Mouse (Mus musculus): Measurements from ENCODE around the gene Fpr1.
"Not testable (repeated sequence)": the region's sequence is repeated elsewhere in the genome, so short reads cannot be mapped to it uniquely, and the experiment has no call there.

Gene Fpr1

DNA sequence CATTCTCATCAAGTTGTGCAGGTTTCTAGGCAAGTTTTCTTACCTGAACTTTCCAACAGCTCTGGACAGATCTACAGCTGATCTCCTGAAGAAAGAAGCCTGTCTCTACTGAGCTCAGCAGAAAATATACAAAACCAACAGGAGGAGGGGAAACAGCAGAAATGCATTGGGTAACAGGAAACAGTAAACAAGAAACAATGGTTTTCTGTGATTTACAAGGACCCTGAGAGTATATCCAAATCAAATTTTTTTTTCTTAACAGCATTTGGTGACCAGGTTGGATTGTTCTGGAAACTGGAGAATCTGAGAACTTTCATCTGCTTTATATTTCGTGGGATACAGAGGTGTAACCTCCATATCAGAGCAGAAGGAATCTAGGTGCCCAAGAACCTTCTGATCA lies at the start of gene Fpr1:
Gene Fpr1, minus strand, starts transcription at position 101 of the 400 bp plus-strand sequence.
- no peak for DNase-seq (ENCODE audit: low read depth in 2 of 2, low spot score in 2 of 2)

DNA sequence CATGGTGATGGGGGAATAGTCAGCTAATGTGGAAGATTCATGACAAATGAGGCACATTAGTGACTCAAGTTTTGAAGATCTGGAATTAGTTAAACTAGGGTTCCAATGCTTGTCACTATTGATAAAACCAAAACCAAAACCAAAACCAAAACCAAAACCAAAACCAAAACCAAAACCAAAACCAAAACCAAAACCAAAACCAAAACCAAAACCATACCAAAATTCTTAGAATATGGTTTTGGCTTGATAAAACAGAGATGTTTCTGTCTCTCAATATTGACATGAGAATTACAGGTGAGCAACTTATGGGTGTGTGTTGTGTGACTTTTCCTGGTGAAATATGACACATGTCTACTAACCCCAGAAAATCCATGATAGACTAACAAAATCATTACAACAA lies 34.0 kb upstream of the Fpr1 start:
- DNase-seq (ENCODE audit: low read depth in 2 of 2, low spot score in 2 of 2): no peak

DNA sequence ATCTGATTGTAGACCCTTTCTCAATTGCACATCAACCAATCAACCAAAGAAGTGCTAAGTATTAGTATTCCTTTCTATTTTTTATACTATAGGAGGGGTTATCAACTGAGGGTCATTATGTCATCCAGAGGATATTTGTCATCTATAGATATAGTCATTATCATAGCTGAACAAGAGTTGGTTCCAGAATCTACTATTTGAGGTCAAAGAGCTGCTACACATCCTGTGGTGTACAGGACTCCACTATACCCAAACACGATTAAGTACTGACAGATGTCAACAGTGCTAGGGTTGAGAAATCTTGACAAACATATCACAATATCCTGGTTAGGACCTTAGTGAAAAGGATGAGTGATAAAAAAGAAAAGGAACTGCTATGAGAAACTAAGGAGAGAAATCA lies 33.6 kb upstream of the Fpr1 start:
- DNase-seq (ENCODE audit: low read depth in 2 of 2, low spot score in 2 of 2): no peak

DNA sequence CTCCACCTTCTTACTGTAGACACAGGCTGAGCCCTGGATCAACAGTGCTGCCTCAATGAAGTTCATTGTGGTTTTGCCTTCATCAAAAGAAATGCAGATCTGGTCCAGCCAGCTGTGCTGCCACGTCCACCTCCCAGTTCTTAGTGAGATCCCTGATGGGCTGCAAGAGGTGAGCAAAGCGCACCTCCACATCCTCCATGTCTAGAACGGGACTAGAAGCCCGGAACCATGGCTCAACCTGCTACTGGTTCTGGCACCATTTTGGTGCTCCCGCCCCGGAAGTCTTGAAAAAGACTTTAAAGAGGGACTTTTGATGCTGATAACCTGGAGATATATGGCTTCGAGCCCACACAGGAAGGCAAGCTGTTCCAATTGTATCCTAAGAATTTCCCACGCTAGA lies 28.9 kb upstream of the Fpr1 start:
- not testable (repeated sequence) for DNase-seq (ENCODE audit: low read depth in 2 of 2, low spot score in 2 of 2)

DNA sequence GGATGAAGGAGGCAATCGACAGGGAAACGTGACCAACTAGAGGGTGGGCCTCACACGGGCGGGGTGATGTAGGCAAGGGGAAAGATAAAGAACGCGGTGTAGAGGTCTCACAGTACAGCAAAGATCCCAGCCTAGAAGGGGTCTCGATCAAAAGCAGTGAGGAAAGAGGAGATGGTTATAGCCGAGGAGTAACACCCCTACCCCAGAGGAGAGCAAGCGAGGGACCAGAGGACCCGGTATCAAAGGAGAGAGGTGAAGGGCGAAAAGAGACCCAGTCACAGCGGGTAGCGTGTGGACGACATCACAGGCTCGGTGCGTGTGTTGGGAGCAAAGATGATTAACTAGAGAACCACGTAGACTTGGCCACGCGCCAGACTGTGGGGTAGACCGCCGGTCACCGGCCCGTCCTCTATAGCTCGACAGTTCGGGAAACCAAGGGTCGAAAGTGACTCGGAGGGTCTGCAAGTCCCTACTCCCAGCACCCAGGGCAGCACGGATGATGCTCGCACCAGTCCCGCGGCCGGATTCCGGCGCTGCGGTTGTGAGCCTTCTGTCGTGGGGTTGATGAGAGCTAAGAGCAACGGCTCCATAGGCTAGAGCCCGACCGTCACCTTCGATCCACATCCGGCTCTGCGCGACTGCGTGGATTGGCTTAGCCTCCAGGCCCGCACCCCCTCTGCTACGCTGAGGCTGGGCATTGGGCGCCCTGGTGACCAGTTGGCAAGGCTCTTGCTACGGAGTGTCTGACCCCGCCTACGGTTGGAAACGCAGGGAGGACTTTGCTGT lies 26.1 kb upstream of the Fpr1 start:
- DNase-seq (ENCODE audit: low read depth in 2 of 2, low spot score in 2 of 2): peak; percentile 11 to 35

DNA sequence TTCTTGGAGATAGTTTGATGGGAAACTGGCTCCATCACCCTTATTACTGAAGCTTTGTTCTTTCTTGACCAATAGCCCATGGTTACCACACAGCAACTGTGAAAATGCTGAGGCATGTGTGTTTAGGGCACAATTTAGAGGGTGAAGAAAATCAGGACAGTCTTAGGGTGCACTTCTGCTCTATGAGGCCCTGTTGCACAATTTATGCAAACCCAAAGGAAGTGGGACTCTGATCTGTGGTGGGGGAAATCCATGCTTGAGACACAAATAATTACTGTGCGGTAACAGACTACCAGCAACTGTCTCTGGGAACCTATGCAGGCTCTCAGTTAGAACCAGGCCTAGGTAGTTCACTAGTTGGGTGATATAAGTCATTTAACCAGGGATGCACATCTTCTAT lies 17.0 kb upstream of the Fpr1 start:
- DNase-seq (ENCODE audit: low read depth in 2 of 2, low spot score in 2 of 2): no peak

DNA sequence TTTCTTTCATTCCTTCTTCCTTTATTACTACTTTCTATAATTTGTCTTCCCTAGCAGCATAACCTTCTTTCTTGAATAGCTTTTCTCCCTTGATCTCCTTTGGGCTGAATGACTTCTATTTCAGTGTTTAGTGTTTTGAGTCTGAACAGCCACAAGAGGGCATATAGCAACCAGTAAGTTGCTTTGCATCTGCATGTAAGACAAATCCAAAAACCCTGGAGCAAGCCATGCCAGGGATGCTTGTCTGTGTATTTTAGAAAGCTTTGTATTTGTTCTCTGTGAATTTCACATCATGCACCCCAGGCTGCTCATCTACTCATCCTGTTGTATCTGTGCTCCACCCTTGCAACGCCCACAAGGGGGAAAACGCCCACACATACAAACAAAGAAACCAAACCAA lies 15.5 kb upstream of the Fpr1 start:
- DNase-seq (ENCODE audit: low read depth in 2 of 2, low spot score in 2 of 2): no peak

DNA sequence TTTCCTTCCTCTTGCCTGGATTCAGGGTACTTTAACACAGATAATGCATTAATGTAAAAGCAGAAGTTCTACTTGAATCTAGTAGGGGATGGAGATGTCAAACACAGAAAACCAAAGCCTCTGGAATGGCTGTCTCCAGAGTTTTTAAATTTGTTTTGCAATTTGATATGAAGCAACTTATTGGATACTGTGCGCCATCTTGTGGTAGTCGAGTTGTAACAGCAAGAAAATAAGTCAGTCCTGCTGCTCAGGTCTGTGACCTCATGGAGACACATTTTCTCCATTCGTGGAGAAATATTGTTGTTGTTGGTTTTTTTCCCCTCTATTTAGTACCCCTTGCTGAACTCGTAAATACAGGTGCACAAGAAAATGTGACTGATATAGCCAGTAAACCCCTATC lies 12.3 kb upstream of the Fpr1 start:
- peak in 1 of 2 experiments; percentile 41 for DNase-seq (ENCODE audit: low read depth in 2 of 2, low spot score in 2 of 2)

DNA sequence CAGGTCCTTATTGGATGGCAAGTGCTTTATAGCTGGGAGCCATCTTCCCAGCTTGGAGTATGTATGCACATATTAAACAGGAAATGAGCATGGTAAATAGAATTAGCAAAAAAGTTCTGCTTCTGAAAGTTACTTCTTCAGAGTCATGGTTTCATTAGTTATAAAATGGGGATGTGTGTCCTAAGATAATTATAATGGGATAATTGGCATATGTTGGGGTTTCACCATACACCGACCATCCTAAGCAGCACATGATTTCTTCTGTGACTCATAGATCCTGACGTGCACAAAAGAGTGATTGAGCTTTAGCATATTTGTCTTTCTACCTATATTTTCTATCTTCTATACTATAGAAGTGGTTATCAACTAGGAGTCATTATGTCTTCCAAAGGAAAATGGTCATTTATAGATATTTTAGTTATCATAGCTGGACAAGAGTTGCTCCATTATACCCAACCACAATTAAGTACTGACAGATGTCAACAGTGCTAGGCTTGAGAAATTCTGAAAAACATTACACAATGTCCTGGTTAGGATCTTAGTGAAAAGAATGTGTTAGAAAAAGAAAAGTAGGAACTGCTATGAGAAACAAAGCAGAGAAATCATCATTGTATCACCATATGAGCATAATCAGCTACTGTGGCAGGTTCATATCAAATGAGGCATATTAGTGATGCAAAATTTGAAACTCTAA lies 6.1 kb upstream of the Fpr1 start:
- DNase-seq (ENCODE audit: low read depth in 2 of 2, low spot score in 2 of 2): no peak

DNA sequence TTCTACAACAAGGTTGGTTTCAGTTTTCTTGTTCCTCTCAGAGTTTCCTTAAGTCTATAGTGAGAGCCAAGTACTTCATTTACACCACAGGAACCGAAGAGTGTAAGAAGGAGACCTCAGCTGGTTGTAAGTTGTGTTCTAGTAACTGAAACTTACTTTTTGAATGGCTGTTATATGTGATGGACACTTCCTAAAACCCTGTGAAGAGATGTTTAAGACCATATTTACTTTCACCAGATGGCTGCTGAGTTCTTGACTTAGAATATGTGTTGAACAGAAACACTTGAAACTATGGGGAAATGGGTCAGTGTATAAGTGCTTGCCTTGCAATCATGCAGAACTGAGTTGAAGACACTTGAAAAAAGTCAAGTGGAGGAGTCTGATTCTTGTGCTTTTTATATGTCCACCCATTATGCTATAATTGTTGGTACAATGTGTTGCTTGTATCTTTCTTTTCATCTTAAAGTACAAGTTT lies 4.1 kb upstream of the Fpr1 start, which contains the start of the genes Fpr2 and Fpr3:
Gene Fpr2, plus strand, starts transcription at position 51 of the 475 bp plus-strand sequence.
Gene Fpr3, plus strand, starts transcription at position 79 of the 475 bp plus-strand sequence.
- no peak for DNase-seq (ENCODE audit: low read depth in 2 of 2, low spot score in 2 of 2)

DNA sequence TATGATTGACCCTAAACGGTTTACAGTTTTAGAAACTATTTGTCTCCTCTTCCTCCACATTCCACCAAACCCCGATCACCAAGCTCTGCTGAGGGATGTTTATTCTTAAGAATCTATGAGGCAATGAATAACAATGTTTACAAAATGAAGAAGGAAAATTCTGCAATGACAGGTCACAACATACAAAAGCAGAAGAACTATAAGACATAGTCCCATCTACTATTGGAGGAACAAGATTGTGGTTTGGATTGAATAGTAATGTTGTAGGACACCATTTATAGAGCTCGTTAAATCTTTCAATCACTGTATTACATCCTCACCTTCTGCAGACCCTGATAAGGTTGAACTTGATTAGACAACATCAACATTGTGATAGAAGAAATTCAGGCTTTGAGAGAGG lies 1.1 kb downstream of the Fpr1 start:
- DNase-seq (ENCODE audit: low read depth in 2 of 2, low spot score in 2 of 2): no peak

DNA sequence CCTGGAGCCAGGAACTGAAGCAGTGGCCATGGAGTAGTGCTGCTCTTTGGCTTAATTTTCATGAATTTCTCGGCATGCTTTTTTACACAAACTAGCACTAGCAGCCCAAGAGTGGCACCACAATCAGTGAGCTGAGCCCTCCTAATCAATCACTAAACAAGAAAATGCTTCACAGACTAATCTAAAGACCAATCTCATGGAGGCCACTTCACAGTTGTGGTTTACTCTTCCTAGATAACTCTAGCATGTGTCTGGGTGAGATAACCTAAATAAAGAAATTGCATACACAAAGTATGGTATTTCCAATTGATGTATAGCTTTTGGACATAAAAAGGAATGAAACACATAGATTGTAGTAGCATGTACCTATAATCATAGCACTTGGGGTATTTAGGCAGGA lies 4.4 kb downstream of the Fpr1 start:
- DNase-seq (ENCODE audit: low read depth in 2 of 2, low spot score in 2 of 2): no peak

DNA sequence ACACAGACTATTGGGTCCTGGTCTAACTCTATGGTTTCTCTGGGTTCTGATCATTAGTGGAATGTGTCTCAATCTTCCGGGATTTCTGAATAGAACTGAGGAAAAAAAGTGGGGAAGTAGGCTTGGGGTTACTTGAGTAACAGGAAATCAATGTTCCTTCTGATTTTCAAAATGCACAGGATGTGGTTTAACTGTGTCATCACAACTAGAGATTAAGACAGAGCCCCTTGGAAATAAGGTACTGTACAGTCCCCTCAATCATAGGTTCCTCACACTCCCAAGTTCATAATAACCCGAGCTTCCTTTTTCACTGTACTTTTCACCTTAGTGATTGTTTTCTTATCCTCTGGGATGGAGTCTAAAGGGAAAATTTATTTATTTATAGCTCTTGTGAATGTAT lies 12.0 kb downstream of the Fpr1 start:
- no peak for DNase-seq (ENCODE audit: low read depth in 2 of 2, low spot score in 2 of 2)

DNA sequence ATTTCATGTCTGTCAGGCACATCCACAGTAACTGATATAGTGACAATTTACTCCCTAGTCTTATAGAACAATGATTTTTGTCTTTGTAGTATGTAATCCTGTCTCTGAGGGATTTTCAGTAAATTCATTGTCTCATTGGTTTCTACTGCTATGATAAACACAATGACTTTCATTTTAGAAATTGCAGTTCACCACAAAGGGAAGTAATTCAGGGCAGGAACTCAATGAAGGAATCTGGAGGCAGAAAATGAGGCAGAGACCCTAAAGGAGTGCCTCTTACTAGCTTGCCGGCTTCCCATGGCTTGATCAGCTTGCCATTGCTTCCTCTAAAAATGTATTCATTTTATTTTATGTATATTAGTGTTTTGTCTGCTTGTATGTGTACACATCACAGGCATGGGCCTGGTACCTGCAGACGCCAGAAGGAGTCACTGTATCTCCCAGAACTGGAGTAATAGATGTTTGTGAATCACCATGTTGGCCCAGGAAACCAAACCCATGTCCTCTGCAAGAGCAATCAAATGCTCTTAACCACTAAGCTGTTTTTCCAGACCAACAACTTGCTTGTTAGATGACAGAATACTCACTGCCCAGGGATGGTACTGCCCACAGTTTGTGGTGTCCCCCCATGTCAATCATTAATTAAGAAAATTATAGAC lies 12.7 kb downstream of the Fpr1 start:
- DNase-seq (ENCODE audit: low read depth in 2 of 2, low spot score in 2 of 2): no peak

DNA sequence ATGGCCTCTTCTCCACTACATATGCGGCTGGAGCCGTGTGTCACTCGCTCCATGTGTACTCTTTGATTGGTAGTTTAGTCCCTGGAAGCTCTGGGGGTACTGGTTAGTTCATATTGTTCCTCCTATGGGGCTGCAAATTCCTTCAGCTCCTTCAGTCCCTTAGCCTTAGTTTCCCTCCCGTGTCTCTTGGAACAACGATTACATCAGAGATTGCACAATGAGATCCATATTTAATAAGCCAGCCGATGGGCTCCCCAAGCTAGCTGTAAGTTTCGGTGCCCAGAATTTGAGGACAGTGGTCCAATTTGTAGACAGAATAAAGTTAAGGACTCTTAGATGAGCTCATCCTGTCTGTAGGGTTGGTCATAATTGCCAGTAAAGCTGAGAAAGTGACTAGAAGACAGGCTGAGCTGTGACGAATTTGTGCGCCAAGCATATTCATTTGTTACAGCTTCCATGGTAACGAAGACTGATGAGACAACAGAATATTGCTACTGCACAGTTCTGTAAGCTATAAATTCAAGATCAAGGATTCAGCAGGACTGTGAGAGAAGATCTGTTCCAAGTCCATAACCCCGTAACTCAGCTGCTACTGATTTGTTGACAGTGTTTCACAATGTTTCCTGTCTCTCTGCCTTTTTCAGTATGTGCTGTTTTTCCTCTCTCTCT lies 16.8 kb downstream of the Fpr1 start:
- no peak for DNase-seq (ENCODE audit: low read depth in 2 of 2, low spot score in 2 of 2)

DNA sequence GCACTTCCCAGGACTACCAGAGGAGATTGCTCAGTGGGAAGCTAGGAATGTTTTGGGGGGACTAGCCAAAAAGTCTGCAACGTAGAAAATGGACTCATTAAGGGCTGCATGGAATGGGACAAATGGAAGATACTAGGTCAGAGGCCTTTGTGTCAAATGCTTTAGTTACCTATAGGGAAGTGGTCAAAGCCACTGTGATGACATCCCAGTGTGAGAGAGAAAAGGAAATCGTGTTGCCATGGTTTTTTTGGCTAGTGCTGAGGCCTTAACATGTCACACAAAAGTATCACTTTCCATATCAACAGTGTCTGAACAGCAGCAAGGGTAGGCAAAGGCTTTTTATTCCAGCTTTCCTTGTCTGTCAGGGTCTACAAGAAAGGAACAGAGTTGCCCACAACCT lies 18.6 kb downstream of the Fpr1 start:
- no peak for DNase-seq (ENCODE audit: low read depth in 2 of 2, low spot score in 2 of 2)

DNA sequence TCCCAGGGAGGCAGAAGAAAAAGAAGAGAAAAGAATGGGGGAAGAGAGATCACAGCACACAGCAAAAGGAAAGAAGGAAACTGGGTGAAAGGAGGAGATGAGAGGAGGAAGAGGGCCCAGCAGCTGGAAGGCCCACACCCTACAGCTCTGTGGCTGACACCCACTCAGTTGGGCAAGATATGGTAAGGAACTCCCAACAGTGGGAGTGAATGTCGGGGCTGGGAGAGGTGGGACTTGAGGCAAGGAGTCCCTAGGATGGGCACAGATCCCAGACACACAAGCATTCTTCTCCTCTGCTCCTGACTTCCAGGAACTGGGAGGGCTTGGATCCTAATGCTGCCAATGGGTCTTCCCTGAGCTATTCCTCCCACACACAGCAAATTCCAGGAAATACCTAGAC lies 21.4 kb downstream of the Fpr1 start:
- no peak for DNase-seq (ENCODE audit: low read depth in 2 of 2, low spot score in 2 of 2)

DNA sequence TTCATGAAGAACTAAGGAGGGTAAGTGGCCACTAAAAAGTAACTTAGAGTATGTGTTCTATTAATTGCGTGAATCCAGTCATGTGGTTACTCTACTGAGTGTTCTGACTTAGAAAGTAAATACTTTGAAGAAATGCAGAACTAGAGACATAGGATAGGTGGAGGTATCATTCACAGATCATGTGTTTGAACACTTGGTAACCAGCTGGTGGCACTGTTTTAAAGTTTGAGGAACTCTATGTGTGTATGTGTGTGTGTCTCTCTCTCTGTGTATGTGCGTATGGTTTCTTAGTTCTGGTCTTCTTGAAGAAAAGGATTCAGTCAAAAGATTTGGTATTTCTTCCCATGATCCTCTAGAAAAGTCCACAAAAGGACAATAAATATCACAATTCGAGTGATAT lies 23.6 kb downstream of the Fpr1 start:
- no peak for DNase-seq (ENCODE audit: low read depth in 2 of 2, low spot score in 2 of 2)

DNA sequence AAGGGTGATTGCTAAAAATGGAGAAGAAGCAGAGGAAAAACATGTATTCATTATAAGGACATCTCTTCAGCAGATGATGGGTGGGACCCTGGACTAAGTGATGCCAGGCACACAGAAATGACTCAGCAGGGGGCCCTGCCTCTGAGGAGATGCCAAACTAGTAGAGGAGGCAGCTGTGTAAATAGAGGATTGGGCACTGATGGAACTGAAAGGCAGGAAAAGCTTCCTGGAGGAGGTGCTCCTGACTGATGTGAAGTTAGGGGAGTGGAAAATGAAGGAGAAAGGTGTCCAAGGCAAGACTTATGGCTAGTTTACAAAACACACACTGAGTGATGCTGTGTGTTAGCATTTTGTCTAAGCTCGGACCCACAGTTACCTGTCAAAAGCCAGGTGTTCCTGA lies 26.3 kb downstream of the Fpr1 start:
- no peak for DNase-seq (ENCODE audit: low read depth in 2 of 2, low spot score in 2 of 2)

DNA sequence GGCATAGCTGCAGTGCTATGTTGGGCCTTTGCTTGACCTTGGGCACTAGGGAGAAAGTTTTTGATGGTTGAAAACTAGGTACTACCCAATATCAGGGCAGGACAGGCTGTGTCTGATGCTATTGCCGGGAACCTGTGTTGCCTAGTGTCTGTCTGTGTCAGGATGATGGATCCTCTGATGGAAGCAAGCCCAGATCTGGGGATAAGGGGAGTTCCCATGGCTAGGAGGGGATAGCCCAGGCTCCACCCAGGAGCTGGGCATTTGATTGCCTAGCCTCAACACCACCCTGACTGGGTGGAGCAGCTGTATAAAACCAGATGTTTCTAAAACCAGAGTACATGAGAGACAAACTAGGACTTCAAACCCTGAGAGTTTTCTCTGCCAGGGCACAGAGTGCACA lies 27.1 kb downstream of the Fpr1 start:
- DNase-seq (ENCODE audit: low read depth in 2 of 2, low spot score in 2 of 2): no peak

DNA sequence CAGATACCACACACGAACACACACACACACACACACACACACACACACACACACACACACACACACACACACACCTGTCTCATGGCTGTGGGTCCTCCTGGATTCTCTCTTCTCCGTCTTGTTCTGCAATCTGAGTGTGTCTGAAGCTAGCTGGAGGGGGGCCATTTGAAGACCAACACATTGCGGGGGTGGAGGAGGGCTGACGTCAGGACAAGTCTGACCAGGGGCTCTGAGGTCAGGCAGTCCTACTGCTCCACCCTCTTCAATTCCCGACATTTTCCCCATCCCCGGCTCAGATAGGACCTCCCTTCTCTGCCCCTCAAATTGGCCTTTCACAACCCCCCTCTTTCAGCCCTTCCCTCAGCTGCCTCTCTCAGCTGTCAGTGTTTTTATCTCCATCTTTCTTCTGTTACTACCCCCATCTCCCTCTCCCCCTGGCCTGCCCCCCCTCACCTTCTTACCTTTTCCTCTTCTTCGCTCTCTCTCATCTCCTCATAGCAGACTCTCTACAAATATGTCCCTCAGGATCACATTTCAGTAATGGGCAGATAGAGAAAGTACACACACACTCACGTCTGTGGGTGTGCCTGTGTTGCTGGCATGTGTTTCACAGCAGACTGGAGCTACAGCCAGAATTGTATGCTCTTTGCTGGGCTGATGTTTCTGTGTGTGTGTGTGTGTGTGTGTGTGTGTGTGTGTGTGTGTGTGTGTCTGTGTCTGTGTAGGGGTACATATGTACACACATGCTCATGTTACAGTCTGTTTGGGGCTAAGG lies 28.5 kb downstream of the Fpr1 start, which contains the start of gene Has1:
Gene Has1, minus strand, starts transcription at position 142 of the 775 bp plus-strand sequence.
- DNase-seq (ENCODE audit: low read depth in 2 of 2, low spot score in 2 of 2): no peak
